Mouse (Mus musculus) limb, embryonic 15.5 days (tissue): ENCODE data around the gene Dynlrb1. TPM values are rescaled to one million over a fixed set of nuclear protein-coding genes. Genes with fewer than 3 reads are reported as not detected.

Experiments
- ATAC-seq: fragments of 200-750 bp; cut with Nextera tagmentation; 2 replicates; pipeline ENCODE4 v1.8.0; 2017; ENCODE audit warnings: low read depth, moderate TSS enrichment; ENCODE audit not compliant: insufficient number of reproducible peaks, low FRiP score, low TSS enrichment
- H3K27ac ChIP-seq: fragments of 300-500 bp; sonication (generic); 2 replicates; pipeline ENCODE4 v1.5.1; 2015; ENCODE audit warnings: moderate library complexity, mild to moderate bottlenecking, inconsistent platforms
- H3K27me3 ChIP-seq: fragments of 300-500 bp; sonication (generic); 2 replicates; pipeline ENCODE4 v1.6.1; 2015; ENCODE audit warnings: inconsistent platforms
- H3K36me3 ChIP-seq: fragments of 300-500 bp; sonication (generic); 2 replicates; pipeline ENCODE4 v1.6.1; 2015; ENCODE audit warnings: inconsistent platforms
- H3K4me1 ChIP-seq: fragments of 300-500 bp; sonication (generic); 2 replicates; pipeline ENCODE4 v1.6.1; 2015; ENCODE audit warnings: inconsistent platforms
- H3K4me2 ChIP-seq: fragments of 300-500 bp; sonication (generic); 2 replicates; pipeline ENCODE4 v1.6.1; 2015; ENCODE audit warnings: mild to moderate bottlenecking, inconsistent platforms
- H3K4me3 ChIP-seq: fragments of 300-500 bp; sonication (generic); 2 replicates; pipeline ENCODE4 v1.5.1; 2015; ENCODE audit warnings: mild to moderate bottlenecking, inconsistent platforms
- H3K9ac ChIP-seq: fragments of 300-500 bp; sonication (generic); 2 replicates; pipeline ENCODE4 v1.6.1; 2015; ENCODE audit warnings: inconsistent platforms
- H3K9me3 ChIP-seq: fragments of 300-500 bp; sonication (generic); 2 replicates; pipeline ENCODE4 v1.6.1; 2016; ENCODE audit warnings: inconsistent platforms
- WGBS: fragments of 180-500 bp; shearing (Covaris S2); methylation state at CpG from one replicate; pipeline ENCODE4 v1.1.7; 2015; 5-methylcytosine and 5-hydroxymethylcytosine counted together
- polyA plus RNA-seq: library from polyadenylated mRNA; unstranded; fragments of >200 nt; fragmentation: Nextera tagmentation; extraction: Ambion mirVana; gene quantifications from 2 replicates; pipeline ENCODE4 v1.2.1, GENCODE M21; 2015

Gene Dynlrb1
- polyA plus RNA-seq, 1 experiment from 2014 or later: 443 TPM

DNA sequence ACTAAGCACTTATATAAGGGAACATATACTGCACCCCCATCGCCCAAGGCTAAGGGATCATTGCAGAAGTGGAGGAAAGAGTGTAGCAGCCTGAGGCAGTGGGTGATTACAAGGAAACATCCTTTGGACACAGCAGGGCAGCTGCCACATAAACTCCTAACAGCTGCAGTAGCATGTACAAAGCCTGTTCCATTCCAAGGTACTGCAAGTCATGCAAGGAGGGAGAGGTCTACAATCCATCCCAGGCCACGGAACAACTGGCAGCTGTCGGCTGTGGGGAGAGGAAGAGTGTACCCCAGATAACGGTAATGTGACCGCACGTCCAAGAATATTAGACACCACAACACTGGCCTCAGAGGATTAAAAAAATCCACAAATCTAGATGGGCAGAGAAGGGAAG lies 29.2 kb downstream of the Dynlrb1 start:
- H3K4me2 ChIP-seq: no peak overlapping the region
- no peaks in the 10 kb centered on the region for H3K27me3 ChIP-seq
- H3K36me3 ChIP-seq: no peaks in the 10 kb centered on the region
- H3K4me1 ChIP-seq: no peaks in the 10 kb centered on the region
- no peak overlapping the region for H3K27ac ChIP-seq
- 0 out of 2 replicates have a peak, but pooled peaks cover 2% of the 10 kb centered on the region for H3K9me3 ChIP-seq
- no peak for ATAC-seq
- no peak overlapping the region for H3K9ac ChIP-seq
- WGBS: 64% methylated on average over 6 of the region's 6 CpGs
- H3K4me3 ChIP-seq: no peak overlapping the region

DNA sequence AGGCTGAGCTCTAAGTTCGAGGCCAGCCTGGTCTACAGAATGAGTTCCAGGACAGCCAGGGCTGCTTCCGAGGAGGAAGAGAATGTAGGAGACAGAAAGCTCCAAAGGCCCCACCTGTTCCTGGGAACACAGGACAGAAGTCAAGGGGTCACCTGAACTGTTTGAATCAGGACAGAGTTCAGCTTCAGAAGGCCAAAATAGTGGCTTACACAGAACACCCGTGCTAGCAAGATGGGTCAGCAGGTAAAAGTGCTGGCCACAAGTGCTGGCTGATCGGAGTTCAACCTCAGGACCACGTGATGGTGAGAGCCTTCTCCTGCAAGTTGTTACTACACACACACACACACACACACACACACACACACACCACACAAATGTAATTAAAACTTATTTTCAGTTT lies 30.6 kb downstream of the Dynlrb1 start:
- Histone ChIP-seq H3K27ac (no peak overlapping the region), H3K36me3 (no peaks in the 10 kb centered on the region), H3K27me3 (no peaks in the 10 kb centered on the region), H3K9ac (no peak overlapping the region), H3K4me3 (no peak overlapping the region), H3K9me3 (0 out of 2 replicates have a peak, but pooled peaks cover 2% of the 10 kb centered on the region), H3K4me1 (no peaks in the 10 kb centered on the region), H3K4me2 (no peak overlapping the region)
- WGBS: 78% methylated on average over 5 of the region's 5 CpGs
- ATAC-seq: no peak

DNA sequence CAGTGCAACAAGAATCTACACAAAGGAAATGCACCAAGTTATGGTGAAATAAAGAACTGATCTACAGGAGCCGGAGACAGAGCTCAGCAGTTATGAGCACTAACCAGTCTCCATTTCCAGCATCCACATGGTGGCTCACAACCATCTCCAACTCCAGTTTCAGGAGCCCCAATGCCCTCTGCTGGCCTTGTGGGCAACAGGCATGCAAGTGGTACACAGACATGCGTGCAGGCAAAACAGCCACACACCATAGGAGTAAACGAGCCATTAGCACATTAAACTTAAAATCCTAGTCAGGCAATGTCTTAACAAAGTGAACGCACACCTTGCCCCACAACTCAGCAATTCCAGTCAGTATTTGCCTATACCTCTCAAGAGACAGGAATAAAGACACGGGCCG lies 35.6 kb downstream of the Dynlrb1 start:
- Histone ChIP-seq H3K36me3 (no peaks in the 10 kb centered on the region), H3K27me3 (no peaks in the 10 kb centered on the region), H3K4me3 (no peak overlapping the region), H3K4me2 (no peak overlapping the region), H3K9me3 (no peaks in the 10 kb centered on the region), H3K27ac (no peak overlapping the region), H3K4me1 (peaks cover 9% of the 10 kb centered on the region), H3K9ac (no peak overlapping the region)
- 81% methylated on average over 6 of the region's 6 CpGs for WGBS
- no peak for ATAC-seq

DNA sequence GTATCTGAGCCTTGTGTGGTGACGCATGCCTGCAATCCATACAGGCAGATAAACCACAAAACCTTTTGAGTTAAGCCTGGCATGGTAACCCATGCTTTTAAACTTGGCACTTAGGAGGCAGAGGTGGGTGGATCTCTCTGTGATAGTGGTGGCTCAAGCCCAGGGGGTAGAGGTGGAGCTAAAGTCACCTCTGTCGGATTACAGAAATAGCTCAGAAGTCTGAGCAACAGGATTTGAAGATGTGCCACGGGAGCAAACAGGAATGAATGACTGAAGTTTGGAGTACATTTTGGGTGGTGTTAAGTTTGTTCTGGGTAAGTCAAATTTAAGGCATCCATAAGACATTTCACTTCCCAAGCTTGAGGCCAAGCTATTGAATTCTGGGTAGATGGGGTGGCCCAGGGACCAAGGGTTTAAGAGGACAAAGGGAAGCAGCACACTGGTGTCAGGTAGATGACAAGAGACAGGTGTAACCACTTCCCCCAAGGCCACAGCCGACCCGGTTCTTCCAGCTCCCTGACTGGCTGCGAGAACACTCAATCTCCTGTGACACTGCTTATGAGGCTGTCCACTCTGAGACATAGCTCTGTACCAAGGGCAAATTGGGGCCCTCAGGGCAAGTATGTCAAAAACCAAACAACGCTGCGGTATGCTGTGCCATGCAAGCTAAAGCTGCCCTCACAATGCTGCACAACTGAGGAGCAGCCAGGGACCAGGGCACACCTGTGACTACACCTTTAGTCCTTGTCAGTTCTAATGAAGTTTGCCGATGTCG lies 36.2 kb downstream of the Dynlrb1 start:
- H3K36me3 ChIP-seq: no peaks in the 10 kb centered on the region
- no peak for ATAC-seq
- no peak overlapping the region for H3K9ac ChIP-seq
- no peaks in the 10 kb centered on the region for H3K9me3 ChIP-seq
- no peak overlapping the region for H3K27ac ChIP-seq
- peaks cover 15% of the 10 kb centered on the region for H3K4me1 ChIP-seq
- no peak overlapping the region for H3K4me2 ChIP-seq
- no peaks in the 10 kb centered on the region for H3K27me3 ChIP-seq
- 59% methylated on average over 10 of the region's 10 CpGs for WGBS
- H3K4me3 ChIP-seq: no peak overlapping the region

DNA sequence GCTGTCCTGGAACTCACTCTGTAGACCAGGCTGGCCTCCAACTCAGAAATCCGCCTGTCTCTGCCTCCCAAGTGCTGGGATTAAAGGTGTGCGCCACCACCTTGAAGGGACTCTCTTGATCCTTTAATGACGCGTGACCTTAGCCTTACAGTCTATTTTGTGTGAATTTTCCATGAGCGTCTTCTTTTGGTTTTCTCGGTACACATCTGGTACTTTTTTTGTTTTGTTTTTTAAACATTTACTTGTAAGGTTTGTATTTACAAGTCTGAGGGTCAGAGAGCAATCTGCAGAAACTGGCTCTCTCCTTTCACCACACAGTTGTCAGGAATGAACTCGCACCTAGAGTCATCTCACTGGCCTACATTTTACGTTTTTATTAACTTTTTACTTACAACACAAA lies 37.3 kb downstream of the Dynlrb1 start:
- no peaks in the 10 kb centered on the region for H3K27me3 ChIP-seq
- no peak for ATAC-seq
- H3K4me1 ChIP-seq: peaks cover 17% of the 10 kb centered on the region
- WGBS: 89% methylated on average over 8 of the region's 8 CpGs
- H3K9me3 ChIP-seq: no peaks in the 10 kb centered on the region
- H3K36me3 ChIP-seq: no peaks in the 10 kb centered on the region; the same call in 1 of the 2 replicates
- H3K4me3 ChIP-seq: no peak overlapping the region
- no peak overlapping the region for H3K4me2 ChIP-seq
- no peak overlapping the region for H3K27ac ChIP-seq
- H3K9ac ChIP-seq: no peak overlapping the region

DNA sequence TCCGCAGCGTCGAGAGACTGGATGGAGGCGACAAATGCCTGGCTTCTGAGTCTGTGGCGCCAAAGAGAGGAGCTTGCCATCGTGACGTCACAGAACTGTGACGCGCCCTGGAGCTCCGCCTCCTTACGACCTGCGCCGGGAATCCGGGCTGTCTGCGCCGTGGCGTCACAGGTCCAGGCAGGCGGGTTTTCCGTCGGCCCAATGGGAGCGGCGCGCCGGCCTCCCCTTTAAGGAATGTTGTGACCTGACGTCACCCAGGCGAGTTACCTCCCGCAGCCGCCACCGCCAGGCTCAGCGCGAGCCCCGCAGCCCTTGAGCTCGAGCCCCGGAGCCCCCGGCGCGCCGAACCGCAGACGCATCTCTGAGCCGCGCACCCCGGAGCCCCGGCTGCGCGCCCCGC lies 39.9 kb downstream of the Dynlrb1 start, which contains the start of gene Map1lc3a:
Gene Map1lc3a (plus strand): TSS at position 103 of the 400 bp plus-strand sequence.
- peak; percentile 88 for ATAC-seq
- Histone ChIP-seq H3K9me3 (no peaks in the 10 kb centered on the region), H3K36me3 (peaks cover 11% of the 10 kb centered on the region), H3K4me3 (peak within 1 kb of the TSS; percentile 98), H3K9ac (peak within 1 kb of the TSS; percentile 97), H3K4me1 (peaks cover 17% of the 10 kb centered on the region), H3K27me3 (no peaks in the 10 kb centered on the region), H3K27ac (peak within 1 kb of the TSS; percentile 95), H3K4me2 (peak within 1 kb of the TSS; percentile 72)
- 1% methylated on average over 47 of the region's 47 CpGs for WGBS

DNA sequence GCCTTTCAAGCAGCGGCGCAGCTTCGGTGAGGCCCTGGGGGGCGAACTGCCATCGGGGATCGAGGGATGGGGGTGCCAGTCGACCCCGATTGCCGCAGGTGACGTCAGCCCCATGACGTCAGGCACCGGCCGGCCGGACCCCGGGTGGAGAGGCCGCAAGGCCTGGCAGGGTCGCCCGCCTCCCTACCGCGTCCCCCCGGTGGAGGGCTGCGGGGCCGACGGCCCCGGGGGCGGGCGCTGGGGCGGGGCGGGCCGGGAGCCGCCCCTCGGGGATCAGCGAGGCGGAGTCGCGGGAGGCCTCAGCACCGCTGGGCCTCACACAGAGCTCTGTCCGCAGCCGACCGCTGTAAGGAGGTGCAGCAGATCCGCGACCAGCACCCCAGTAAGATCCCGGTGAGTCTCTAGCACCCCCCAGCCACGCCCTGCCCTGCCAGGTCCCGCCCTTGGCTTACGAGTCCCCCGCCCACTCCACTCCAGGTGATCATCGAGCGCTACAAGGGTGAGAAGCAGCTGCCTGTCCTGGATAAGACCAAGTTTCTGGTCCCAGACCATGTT lies 40.4 kb downstream of the Dynlrb1 start:
- Histone ChIP-seq H3K27ac (peak overlapping the region; percentile 95), H3K9ac (peak overlapping the region; percentile 97), H3K4me3 (peak overlapping the region; percentile 98), H3K36me3 (peaks cover 14% of the 10 kb centered on the region), H3K4me1 (peaks cover 17% of the 10 kb centered on the region), H3K4me2 (peak overlapping the region; percentile 72), H3K27me3 (no peaks in the 10 kb centered on the region), H3K9me3 (no peaks in the 10 kb centered on the region)
- WGBS: 2% methylated on average over 35 of the region's 49 CpGs
- peak; percentile 84 for ATAC-seq

DNA sequence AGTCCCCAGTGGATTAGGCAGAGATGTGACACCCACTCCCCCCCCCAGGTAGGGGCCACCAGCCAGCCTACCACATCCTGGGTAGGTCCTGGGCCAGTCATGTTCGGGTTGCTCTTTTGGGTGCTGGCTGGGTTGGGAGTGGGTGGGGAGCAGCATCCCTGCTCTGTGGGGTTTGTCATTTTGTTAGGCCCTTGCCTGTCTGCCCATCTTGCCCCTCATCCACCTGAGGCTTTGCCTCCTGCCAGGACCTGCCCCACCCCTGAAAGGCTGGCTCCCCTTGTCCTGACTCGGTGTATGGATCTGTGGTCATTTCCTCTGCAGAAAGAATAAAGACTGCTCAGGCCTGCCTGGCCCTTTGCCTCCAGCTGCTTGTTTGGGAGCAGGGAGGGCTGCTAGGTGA lies 41.4 kb downstream of the Dynlrb1 start:
- ATAC-seq: no peak
- no peak overlapping the region for H3K9ac ChIP-seq
- H3K9me3 ChIP-seq: no peaks in the 10 kb centered on the region
- H3K27ac ChIP-seq: no peak overlapping the region
- 76% methylated on average over 2 of the region's 2 CpGs for WGBS
- H3K4me2 ChIP-seq: peak overlapping the region; percentile 72
- H3K4me1 ChIP-seq: peaks cover 17% of the 10 kb centered on the region
- peaks cover 14% of the 10 kb centered on the region for H3K36me3 ChIP-seq
- H3K27me3 ChIP-seq: no peaks in the 10 kb centered on the region
- no peak overlapping the region for H3K4me3 ChIP-seq

DNA sequence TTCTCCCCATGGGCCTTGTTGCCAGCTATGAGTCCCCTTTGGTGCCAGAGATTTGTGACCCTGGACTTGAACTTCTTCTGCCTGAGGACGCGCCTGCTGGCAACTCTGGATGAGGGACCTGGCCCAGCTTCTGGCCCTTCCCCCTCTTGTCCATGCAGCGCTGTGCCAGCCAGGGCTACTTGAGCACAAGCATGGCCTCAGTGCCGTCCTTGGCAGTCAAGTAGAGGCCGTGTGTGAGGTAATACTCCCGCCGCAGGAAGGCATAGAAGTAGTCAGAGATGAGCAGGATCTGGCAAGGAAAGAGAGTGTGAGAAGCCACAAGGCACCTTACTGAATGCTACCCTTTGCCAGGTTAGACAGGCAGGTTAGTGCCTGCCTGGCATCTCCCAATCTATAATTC lies 42.0 kb downstream of the Dynlrb1 start:
- no peaks in the 10 kb centered on the region for H3K27me3 ChIP-seq
- H3K27ac ChIP-seq: no peak overlapping the region
- 88% methylated on average over 7 of the region's 7 CpGs for WGBS
- no peak overlapping the region for H3K9ac ChIP-seq
- H3K4me3 ChIP-seq: no peak overlapping the region
- no peaks in the 10 kb centered on the region for H3K9me3 ChIP-seq
- H3K36me3 ChIP-seq: peaks cover 14% of the 10 kb centered on the region
- ATAC-seq: no peak
- H3K4me2 ChIP-seq: no peak overlapping the region
- peaks cover 17% of the 10 kb centered on the region for H3K4me1 ChIP-seq

DNA sequence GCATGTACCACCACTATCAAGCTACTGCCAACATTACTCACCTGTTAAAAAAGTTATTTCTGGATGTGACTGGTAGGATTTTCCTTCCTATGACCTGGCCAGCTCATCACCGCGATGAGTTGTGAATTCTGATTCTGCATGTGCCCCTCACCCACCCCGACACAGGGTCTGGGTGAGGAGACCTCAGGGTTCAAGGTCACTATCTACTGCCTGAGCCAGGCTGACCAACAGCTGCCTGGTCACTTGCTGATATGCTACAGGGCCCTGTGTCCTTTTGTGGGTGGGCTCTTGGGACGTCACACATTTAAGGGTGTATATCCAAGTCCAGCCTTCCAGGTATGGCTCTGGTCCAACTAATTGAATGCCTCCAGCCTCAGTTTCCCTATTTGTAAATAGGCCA lies 42.8 kb downstream of the Dynlrb1 start:
- H3K27me3 ChIP-seq: no peaks in the 10 kb centered on the region
- no peak for ATAC-seq
- WGBS: 94% methylated on average over 4 of the region's 4 CpGs
- no peak overlapping the region for H3K4me2 ChIP-seq
- no peak overlapping the region for H3K9ac ChIP-seq
- H3K36me3 ChIP-seq: peaks cover 19% of the 10 kb centered on the region
- no peaks in the 10 kb centered on the region for H3K9me3 ChIP-seq
- no peak overlapping the region for H3K27ac ChIP-seq
- H3K4me3 ChIP-seq: no peak overlapping the region
- H3K4me1 ChIP-seq: peaks cover 17% of the 10 kb centered on the region

DNA sequence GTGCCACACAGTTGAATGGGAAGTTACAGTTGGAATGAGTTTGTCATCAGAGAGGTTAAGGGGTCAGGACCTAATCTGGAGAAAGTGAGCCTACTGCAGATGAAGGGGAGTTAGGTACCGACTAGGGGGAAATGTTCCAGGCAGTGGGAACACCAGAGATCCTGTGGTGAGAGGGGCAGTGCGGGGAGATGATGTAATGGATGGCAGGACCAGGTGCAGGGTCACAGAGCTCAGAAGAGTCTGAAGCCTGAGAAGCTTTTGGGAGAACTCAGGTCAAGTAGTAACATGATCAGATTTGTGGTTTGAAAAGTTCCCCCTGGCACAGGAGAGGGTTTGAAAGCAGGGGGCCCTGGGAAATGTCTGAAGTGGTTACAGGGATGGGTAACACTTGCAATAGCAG lies 43.8 kb downstream of the Dynlrb1 start:
- H3K4me3 ChIP-seq: no peak overlapping the region
- 63% methylated on average over 2 of the region's 2 CpGs for WGBS

DNA sequence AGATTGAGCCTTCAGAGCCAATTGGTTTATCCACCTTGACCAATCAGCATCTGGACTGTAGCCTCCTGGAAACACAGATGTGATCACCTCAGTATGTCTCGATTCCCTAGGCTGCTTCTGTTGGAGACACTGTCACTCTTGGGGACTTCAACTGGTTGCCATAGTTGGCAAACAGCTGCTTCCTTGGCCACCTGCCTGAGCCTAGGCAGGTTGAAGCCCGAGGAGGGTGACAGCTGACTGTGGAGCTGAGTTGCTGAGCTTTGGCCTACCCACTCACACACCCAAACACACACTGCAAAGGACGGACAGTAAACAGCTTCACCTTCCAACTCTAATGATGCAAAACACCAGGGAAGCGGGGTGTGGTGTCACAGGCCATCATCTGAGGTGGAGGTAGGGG lies 47.5 kb downstream of the Dynlrb1 start:
- 84% methylated on average over 4 of the region's 4 CpGs for WGBS
- H3K27ac ChIP-seq: no peak overlapping the region
- H3K4me3 ChIP-seq: no peak overlapping the region
- H3K4me2 ChIP-seq: no peak overlapping the region
- no peaks in the 10 kb centered on the region for H3K4me1 ChIP-seq
- no peaks in the 10 kb centered on the region for H3K9me3 ChIP-seq
- H3K9ac ChIP-seq: no peak overlapping the region
- H3K27me3 ChIP-seq: no peaks in the 10 kb centered on the region
- peaks cover 37% of the 10 kb centered on the region for H3K36me3 ChIP-seq
- ATAC-seq: no peak

More for the DNA sequence above, 43.8 kb downstream of the Dynlrb1 start:
- Histone ChIP-seq H3K4me1 (peaks cover 17% of the 10 kb centered on the region), H3K4me2 (no peak overlapping the region), H3K27me3 (no peaks in the 10 kb centered on the region), H3K9ac (no peak overlapping the region), H3K36me3 (peaks cover 26% of the 10 kb centered on the region), H3K27ac (no peak overlapping the region), H3K9me3 (no peaks in the 10 kb centered on the region)
- ATAC-seq: no peak
